In the genomic region with DNA sequence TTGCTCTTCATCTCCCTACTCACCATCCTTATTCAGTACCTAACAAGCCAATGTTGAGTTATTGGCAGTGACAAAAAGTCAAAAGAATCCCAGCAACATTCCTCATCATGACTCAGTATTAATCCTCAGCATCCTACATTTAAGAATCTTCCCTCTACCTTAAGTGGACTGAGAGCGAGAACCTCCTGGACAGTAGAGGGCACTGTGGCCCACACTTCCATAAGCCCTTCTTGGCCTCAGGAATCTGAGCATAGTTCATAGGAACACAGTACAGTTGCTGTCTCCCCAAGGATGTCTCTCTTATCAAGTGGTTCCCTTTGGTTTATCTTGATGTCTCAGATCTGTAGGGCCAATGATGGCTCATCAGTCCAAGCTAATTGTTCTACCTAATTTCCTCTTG, we compare ENCODE assay signal across 20 mouse cellular contexts.
DNase-seq lines count a peak whose midpoint lies in the region; ATAC-seq and TF ChIP-seq lines count a peak whose summit lies in the region.
"Had no signal": no experiment of that assay in that cellular context is flagged by ENCODE, and none has a peak within 500 bp of the region (broad histone marks: within the 10 kb centered on the region; RNA-seq: fewer than 3 reads in every experiment).

No protein-coding gene starts in this region.

- H3K9me3 ChIP-seq in liver, embryonic 12.5 days (replicated peaks) = no peaks in the 10 kb centered on the region
- no peaks in the 10 kb centered on the region for H3K9me3 ChIP-seq in limb, embryonic 10.5 days (replicated peaks)
- H3K9me3 ChIP-seq: embryonic facial prominence, embryonic 15.5 days; heart, embryonic 12.5 days; neural tube, embryonic 12.5 days had no signal

- no peak overlapping the region for H3K4me2 ChIP-seq in liver, embryonic 12.5 days
- H3K4me2 ChIP-seq: embryonic facial prominence, embryonic 15.5 days; heart, embryonic 12.5 days; neural tube, embryonic 12.5 days had no signal

- intact Hi-C loops in heart, postnatal 14 days (cut with DNase I) = no loop called here

- H3K9ac ChIP-seq in liver, adult 2 months (ENCODE audit: low read depth, low read length) = no peak overlapping the region
- H3K9ac ChIP-seq in liver, embryonic 12.5 days = no peak overlapping the region
- H3K9ac ChIP-seq: embryonic facial prominence, embryonic 15.5 days; heart, embryonic 12.5 days; neural tube, embryonic 12.5 days had no signal

- no peaks in the 10 kb centered on the region for H3K27me3 ChIP-seq in liver, adult 2 months (ENCODE audit: control insufficient read depth, insufficient read depth, low read length)
- no peaks in the 10 kb centered on the region for H3K27me3 ChIP-seq in liver, embryonic 12.5 days (replicated peaks)
- H3K27me3 ChIP-seq in testis, adult 2 months (ENCODE audit: control insufficient read depth, insufficient read depth, low read length) = no peaks in the 10 kb centered on the region
- H3K27me3 ChIP-seq in limb, embryonic 10.5 days (ENCODE audit: low read depth, poor library complexity, severe bottlenecking) = no peaks in the 10 kb centered on the region
- H3K27me3 ChIP-seq: embryonic facial prominence, embryonic 15.5 days; heart, embryonic 12.5 days; neural tube, embryonic 12.5 days had no signal

- no peaks in the 10 kb centered on the region for H3K36me3 ChIP-seq in liver, adult 2 months (ENCODE audit: control insufficient read depth, insufficient read depth, low read length)
- H3K36me3 ChIP-seq in liver, embryonic 12.5 days = no peaks in the 10 kb centered on the region
- H3K36me3 ChIP-seq in testis, adult 2 months (ENCODE audit: control insufficient read depth, insufficient read depth, low read length) = no peaks in the 10 kb centered on the region
- H3K36me3 ChIP-seq in limb, embryonic 10.5 days = no peaks in the 10 kb centered on the region
- H3K36me3 ChIP-seq: embryonic facial prominence, embryonic 15.5 days; heart, embryonic 12.5 days; neural tube, embryonic 12.5 days had no signal

- H3K27ac ChIP-seq in liver, adult 2 months (replicated peaks; ENCODE audit: insufficient read depth, low read depth, low read length) = no peak overlapping the region
- H3K27ac ChIP-seq in liver, embryonic 12.5 days = no peak overlapping the region
- no peak overlapping the region for H3K27ac ChIP-seq in testis, adult 2 months (ENCODE audit: control insufficient read depth, insufficient read depth, low read depth, low read length)
- H3K27ac ChIP-seq in limb, embryonic 10.5 days = no peak overlapping the region
- H3K27ac ChIP-seq: embryonic facial prominence, embryonic 15.5 days; neural tube, embryonic 12.5 days had no signal

- 93% methylated on average over 1 of the region's 1 CpGs for WGBS in liver, adult 2 months
- 87% methylated on average over 1 of the region's 1 CpGs for WGBS in liver, embryonic 12.5 days (ENCODE audit: insufficient replicate concordance)
- 100% methylated on average over 1 of the region's 1 CpGs for WGBS in limb, embryonic 10.5 days

- TF ChIP-seq CTCF in liver, adult 2 months (IDR thresholded peaks at IDR 0.05; ENCODE audit: low read depth, low read length) = peak; percentile 65
- peak; percentile 16; the same call in 1 of the 2 replicates for TF ChIP-seq CTCF in testis, adult 2 months (IDR thresholded peaks at IDR 0.05; ENCODE audit: control insufficient read depth, insufficient read depth, insufficient replicate concordance, low read depth, low read length)

- peak; percentile 40 for DNase-seq in heart, adult 11 months
- no peak for DNase-seq in heart, postnatal 14 days
- DNase-seq in liver, adult 2 months (ENCODE audit: extremely low read depth, low read depth, low spot score) = peak; percentile 56
- DNase-seq in testis, postnatal 10 days (ENCODE audit: low spot score) = no peak
- no peak for DNase-seq in adrenal gland, adult (ENCODE audit: inconsistent age in 2 of 2, low spot score in 1 of 2)
- DNase-seq in limb, embryonic 10.5 days (ENCODE audit: low spot score) = no peak
- DNase-seq: adrenal gland, adult 2 months; cerebellum, adult 11 months; cerebellum, postnatal 14 days; embryo, embryonic 11 days; gastrocnemius, postnatal 25 days; heart, postnatal 4 days; kidney, adult 9 months; lung, adult 18-20 months; spleen, adult 18-20 months had no signal

- no peaks in the 10 kb centered on the region for H3K4me1 ChIP-seq in liver, adult 2 months (ENCODE audit: control insufficient read depth, insufficient read depth, low read length)
- H3K4me1 ChIP-seq in liver, embryonic 12.5 days = no peaks in the 10 kb centered on the region
- no peaks in the 10 kb centered on the region for H3K4me1 ChIP-seq in testis, adult 2 months (ENCODE audit: control insufficient read depth, insufficient read depth, low read length)
- H3K4me1 ChIP-seq in limb, embryonic 10.5 days = peaks cover 4% of the 10 kb centered on the region

- TF ChIP-seq POLR2A in liver, adult 2 months (IDR thresholded peaks at IDR 0.05; ENCODE audit: extremely low read depth, insufficient read depth, low read length) = no peak
- no peak for TF ChIP-seq POLR2A in testis, adult 2 months (IDR thresholded peaks at IDR 0.05; ENCODE audit: control insufficient read depth, low read depth, low read length)

- H3K79me2 ChIP-seq in liver, adult 2 months (ENCODE audit: control insufficient read depth, insufficient read depth, low read length) = no peaks in the 10 kb centered on the region

- no peak overlapping the region for H3K4me3 ChIP-seq in liver, adult 2 months (ENCODE audit: insufficient read depth, low read depth, low read length)
- H3K4me3 ChIP-seq in liver, embryonic 12.5 days = no peak overlapping the region
- H3K4me3 ChIP-seq in testis, adult 2 months (ENCODE audit: control insufficient read depth, low read depth, low read length) = no peak overlapping the region
- no peak overlapping the region for H3K4me3 ChIP-seq in limb, embryonic 10.5 days
- H3K4me3 ChIP-seq: embryonic facial prominence, embryonic 15.5 days; heart, embryonic 12.5 days; neural tube, embryonic 12.5 days had no signal

- no peak for ATAC-seq in liver, embryonic 12.5 days

Comparison
In these comparisons a context has a peak if more than half of its experiments do, and no peak if none do; other contexts are left out.
1. DNase-seq: peak in heart, adult 11 months (single experiment) and liver, adult 2 months (single experiment); none in heart, postnatal 14 days (0 of 2), testis, postnatal 10 days (single experiment), adrenal gland, adult (0 of 2) and limb, embryonic 10.5 days (single experiment).